Mouse (Mus musculus) E14TG2a.4 (cell line): ENCODE data around the gene Runx3.

Experiments used
- CTCF ChIP-seq: conservative IDR thresholded peaks from 2 replicates; pipeline ENCODE4 v1.5.1; 2014; ENCODE audit warnings: low read length
- POU5F1 ChIP-seq: IDR thresholded peaks from 2 replicates; pipeline ENCODE4 v1.6.1; 2014; ENCODE audit warnings: low read length, borderline replicate concordance

- TF ChIP-seq CTCF (no peak), POU5F1 (no peak)
Observed at GRCm38 (mm10) chr4:135167816-135168527, 47.5 kb downstream of the Runx3 start.
